Mouse (Mus musculus): ENCODE data around the gene Retnlg. TPM values are rescaled to one million over a fixed set of nuclear protein-coding genes. Genes with fewer than 3 reads are reported as not detected.

Gene Retnlg
- polyA plus RNA-seq, 1 experiment from 2014 or later, result 1.8 TPM

DNA sequence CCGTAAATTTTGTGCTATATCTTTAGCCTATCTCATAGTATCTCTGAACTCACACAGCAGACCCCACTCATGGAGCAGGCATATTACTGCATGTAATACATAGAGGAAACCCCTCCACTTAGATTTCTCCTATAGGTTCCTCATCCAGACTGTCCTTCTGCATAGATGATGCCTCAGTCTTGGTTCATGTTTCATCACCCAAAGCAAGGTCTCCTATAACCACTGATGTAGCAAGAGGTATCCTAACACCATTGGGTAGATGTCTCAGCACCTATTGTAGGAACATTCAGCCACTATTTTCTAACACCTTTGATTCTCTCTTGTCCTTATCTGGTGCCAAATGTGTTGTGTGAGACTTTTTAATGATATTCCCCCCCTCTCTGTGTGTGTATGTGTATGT, 667 bp upstream of the Retnlg start:
- 77% methylated on average over 1 of the region's 1 CpGs for WGBS

DNA sequence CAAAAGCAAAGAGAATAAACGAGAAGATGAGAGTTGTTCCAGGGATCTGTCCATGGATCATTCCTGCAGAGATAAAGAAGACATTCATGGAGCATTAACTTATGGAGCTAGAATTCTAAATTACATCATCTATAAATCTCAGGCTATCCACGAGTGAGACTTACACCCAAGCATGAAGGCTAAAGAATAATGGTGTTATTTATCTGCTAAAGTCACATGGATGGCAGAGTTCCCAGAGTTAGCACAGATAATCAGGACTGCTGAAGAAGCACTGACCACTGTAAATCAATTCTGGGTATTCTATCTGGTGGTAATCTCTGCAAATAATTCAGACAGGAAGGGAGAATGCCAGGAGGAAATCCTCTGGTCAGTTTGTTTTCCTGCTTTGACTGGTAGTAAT, 18.3 kb downstream of the Retnlg start:
- Histone ChIP-seq H3K27ac (replicated peaks) (no peak overlapping the region), H3K4me2 (replicated peaks) (no peak overlapping the region), H3K27me3 (no peaks in the 10 kb centered on the region), H3K9me3 (replicated peaks) (no peaks in the 10 kb centered on the region), H3K9ac (no peak overlapping the region), H3K36me3 (no peaks in the 10 kb centered on the region), H3K4me1 (no peaks in the 10 kb centered on the region), H3K4me3 (replicated peaks) (no peak overlapping the region)
- ATAC-seq (ENCODE audit: insufficient number of reproducible peaks, low FRiP score, low TSS enrichment, low read depth), result no peak
- 58% methylated on average over 2 of the region's 2 CpGs for WGBS

More for the DNA sequence above, 667 bp upstream of the Retnlg start:
- no peaks in the 10 kb centered on the region for H3K4me1 ChIP-seq
- no peaks in the 10 kb centered on the region for H3K9me3 ChIP-seq (replicated peaks)
- no peak for ATAC-seq (ENCODE audit: insufficient number of reproducible peaks, low FRiP score, low TSS enrichment, low read depth)
- H3K4me2 ChIP-seq (replicated peaks), result no peak overlapping the region
- H3K36me3 ChIP-seq, result no peaks in the 10 kb centered on the region
- H3K27me3 ChIP-seq, result no peaks in the 10 kb centered on the region
- H3K27ac ChIP-seq (replicated peaks), result no peak overlapping the region
- no peak overlapping the region for H3K9ac ChIP-seq
- H3K4me3 ChIP-seq (replicated peaks), result no peak overlapping the region

DNA sequence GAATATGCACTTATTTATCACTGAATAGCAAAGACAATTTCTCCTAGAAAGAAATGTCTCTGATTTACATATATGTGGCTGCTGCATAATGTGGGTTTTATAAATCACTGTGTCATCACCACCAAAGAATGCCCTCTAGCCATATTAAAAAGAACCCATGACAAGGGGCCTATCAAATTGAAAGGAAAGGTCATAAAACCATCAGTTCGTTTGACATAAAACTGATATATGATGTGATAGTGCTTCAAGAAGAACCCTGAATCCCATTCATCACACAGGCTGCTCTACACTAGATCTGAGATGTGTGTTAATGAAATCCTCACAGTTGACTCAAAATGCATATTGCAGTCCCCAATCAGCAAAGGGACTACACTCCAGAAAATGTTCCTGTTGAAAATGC, 27.4 kb downstream of the Retnlg start:
- H3K27me3 ChIP-seq, result no peaks in the 10 kb centered on the region
- WGBS, result 68% methylated on average over 1 of the region's 1 CpGs
- no peaks in the 10 kb centered on the region; the same call in 1 of the 2 replicates for H3K9me3 ChIP-seq (replicated peaks)
- ATAC-seq (ENCODE audit: insufficient number of reproducible peaks, low FRiP score, low TSS enrichment, low read depth), result no peak
- no peak overlapping the region for H3K27ac ChIP-seq (replicated peaks)
- no peak overlapping the region for H3K4me2 ChIP-seq (replicated peaks)
- H3K4me3 ChIP-seq (replicated peaks), result no peak overlapping the region
- H3K4me1 ChIP-seq, result no peaks in the 10 kb centered on the region
- no peaks in the 10 kb centered on the region for H3K36me3 ChIP-seq
- H3K9ac ChIP-seq, result no peak overlapping the region

DNA sequence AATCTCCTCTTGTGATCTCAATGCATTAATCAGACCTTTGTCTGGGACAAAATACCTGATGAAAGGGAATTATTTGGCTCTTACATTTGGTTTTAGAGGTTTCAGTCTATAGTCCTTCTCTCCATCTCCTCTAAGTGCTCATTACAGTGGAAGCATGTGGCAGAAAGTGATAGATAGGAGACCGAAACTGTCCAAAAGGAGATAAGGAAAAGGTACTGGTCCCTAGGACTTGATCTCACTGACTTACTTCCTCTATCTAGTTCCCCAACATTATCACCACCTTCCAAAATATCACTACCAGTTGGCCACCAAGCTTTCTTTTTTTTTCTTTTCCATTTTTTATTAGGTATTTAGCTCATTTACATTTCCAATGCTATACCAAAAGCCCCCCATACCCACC, 38.8 kb downstream of the Retnlg start:
- no peak overlapping the region for H3K27ac ChIP-seq (replicated peaks)
- WGBS, result 93% methylated on average over 1 of the region's 1 CpGs
- no peaks in the 10 kb centered on the region for H3K9me3 ChIP-seq (replicated peaks)
- no peak overlapping the region for H3K4me3 ChIP-seq (replicated peaks)
- ATAC-seq (ENCODE audit: insufficient number of reproducible peaks, low FRiP score, low TSS enrichment, low read depth), result no peak
- no peaks in the 10 kb centered on the region for H3K36me3 ChIP-seq
- H3K4me2 ChIP-seq (replicated peaks), result no peak overlapping the region
- H3K27me3 ChIP-seq, result no peaks in the 10 kb centered on the region
- H3K9ac ChIP-seq, result no peak overlapping the region
- no peaks in the 10 kb centered on the region for H3K4me1 ChIP-seq

DNA sequence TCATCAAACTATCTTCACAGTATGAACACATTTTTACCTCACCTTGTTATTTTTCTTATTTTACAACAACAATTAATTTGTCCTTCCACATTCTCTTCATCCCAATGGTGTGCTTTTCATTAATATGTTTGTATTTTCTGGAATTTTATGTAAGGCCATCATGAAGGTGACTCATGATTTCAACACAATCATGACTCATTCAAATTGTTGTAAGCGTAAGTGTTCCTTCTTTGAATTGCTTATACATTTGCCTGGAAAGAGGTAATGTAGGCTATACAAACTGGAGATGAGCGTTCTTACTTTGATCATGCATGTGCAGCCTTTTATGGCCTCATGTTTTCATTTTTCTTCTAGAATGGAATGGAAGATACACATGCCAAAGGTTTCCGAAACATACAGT, 40.8 kb downstream of the Retnlg start:
- no peaks in the 10 kb centered on the region for H3K27me3 ChIP-seq
- H3K4me1 ChIP-seq, result no peaks in the 10 kb centered on the region
- no peak overlapping the region for H3K27ac ChIP-seq (replicated peaks)
- WGBS, result 92% methylated on average over 3 of the region's 3 CpGs
- H3K36me3 ChIP-seq, result no peaks in the 10 kb centered on the region
- no peaks in the 10 kb centered on the region for H3K9me3 ChIP-seq (replicated peaks)
- no peak for ATAC-seq (ENCODE audit: insufficient number of reproducible peaks, low FRiP score, low TSS enrichment, low read depth)
- no peak overlapping the region for H3K9ac ChIP-seq
- H3K4me2 ChIP-seq (replicated peaks), result no peak overlapping the region
- H3K4me3 ChIP-seq (replicated peaks), result no peak overlapping the region

DNA sequence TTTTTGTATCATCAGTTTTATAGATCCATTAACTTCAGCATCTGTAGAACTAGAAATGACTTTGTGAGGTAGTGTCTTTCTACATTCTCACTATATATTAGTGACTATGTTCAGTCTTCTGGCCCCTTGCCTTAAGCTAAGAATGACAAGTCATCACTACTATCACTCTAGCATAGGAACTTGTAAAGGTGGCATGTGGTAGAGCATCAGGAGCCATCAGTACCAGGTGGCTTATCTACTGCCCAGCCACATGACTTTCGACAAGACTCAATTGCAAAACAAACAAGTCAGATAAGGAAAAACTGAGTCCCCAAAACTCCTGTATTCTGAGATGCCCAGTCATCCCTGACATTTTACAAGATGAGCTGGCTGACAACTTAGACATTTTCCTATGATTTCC, 51.3 kb downstream of the Retnlg start:
- WGBS, result 93% methylated on average over 1 of the region's 1 CpGs
- Histone ChIP-seq H3K9me3 (replicated peaks) (no peaks in the 10 kb centered on the region), H3K4me1 (no peaks in the 10 kb centered on the region), H3K4me3 (replicated peaks) (no peak overlapping the region), H3K4me2 (replicated peaks) (no peak overlapping the region), H3K9ac (no peak overlapping the region), H3K27me3 (no peaks in the 10 kb centered on the region), H3K27ac (replicated peaks) (no peak overlapping the region), H3K36me3 (peaks cover 31% of the 10 kb centered on the region)
- ATAC-seq (ENCODE audit: insufficient number of reproducible peaks, low FRiP score, low TSS enrichment, low read depth), result no peak

Other genes starting within 250 kb of the Retnlg start
- not detected in 2 replicates for gene Trat1, start 100.6 kb upstream of the Retnlg start, polyA plus RNA-seq (2015; fragmentation: Nextera tagmentation; extraction: Ambion mirVana)
- not detected in 2 replicates for gene Retnlb, start 55.8 kb upstream of the Retnlg start, polyA plus RNA-seq (2015; fragmentation: Nextera tagmentation; extraction: Ambion mirVana)
- not detected in 2 replicates for gene Retnla, start 30.1 kb upstream of the Retnlg start, polyA plus RNA-seq (2015; fragmentation: Nextera tagmentation; extraction: Ambion mirVana)
- gene Dzip3, start 121.5 kb downstream of the Retnlg start, polyA plus RNA-seq (2015; fragmentation: Nextera tagmentation; extraction: Ambion mirVana), result 28.1 and 28.3 TPM in 2 replicates
- gene Cip2a, start 121.6 kb downstream of the Retnlg start, polyA plus RNA-seq (2015; fragmentation: Nextera tagmentation; extraction: Ambion mirVana), result 20.8 and 22.4 TPM in 2 replicates
- gene Myh15, start 184.9 kb downstream of the Retnlg start, polyA plus RNA-seq (2015; fragmentation: Nextera tagmentation; extraction: Ambion mirVana), result 0.05 and 0.07 TPM in 2 replicates